Mouse (Mus musculus) C2C12 (cell line): ENCODE measurements around the gene Sfn.

Experiments used
- CTCF ChIP-seq: IDR thresholded peaks from one replicate; pipeline ENCODE4 v1.5.1; 2011; ENCODE audit not compliant: control insufficient read depth, insufficient read depth, insufficient read length
- FOSL1 ChIP-seq: IDR thresholded peaks from one replicate; pipeline ENCODE4 v1.8.0; 2011; ENCODE audit warnings: mild to moderate bottlenecking, low read length; ENCODE audit not compliant: poor library complexity, insufficient read depth, severe bottlenecking
- MAX ChIP-seq: IDR thresholded peaks from one replicate; pipeline ENCODE4 v1.6.1; 2011; ENCODE audit warnings: mild to moderate bottlenecking, control low read depth
- MYOD1 ChIP-seq: IDR thresholded peaks from one replicate; pipeline ENCODE4 v1.6.1; 2011; ENCODE audit warnings: low read depth; ENCODE audit not compliant: control insufficient read depth, insufficient read length
- USF1 ChIP-seq: IDR thresholded peaks from one replicate; pipeline ENCODE4 v1.6.1; 2011; ENCODE audit warnings: low read depth, mild to moderate bottlenecking, control low read depth, moderate library complexity

GRCm38 (mm10) chr4:133622161-133622695 lies 20.3 kb upstream of the Sfn start:
- TF ChIP-seq CTCF = no peak
- no peak for TF ChIP-seq USF1
- no peak for TF ChIP-seq FOSL1
- TF ChIP-seq MAX = no peak
- no peak for TF ChIP-seq MYOD1
